Mouse (Mus musculus) embryonic fibroblast, embryonic 13.5 days (primary cell): ENCODE results near the gene Prss57. TPM values are rescaled to one million over a fixed set of nuclear protein-coding genes. Genes with fewer than 3 reads are reported as not detected.
A peak's percentile ranks its signal among the peaks of the same experiment; 100 is the strongest.

Experiments
- H3K27ac ChIP-seq: 2 replicates; pipeline ENCODE4 v1.5.1; 2012; ENCODE audit warnings: low read length, control low read depth, inconsistent platforms; ENCODE audit not compliant: insufficient read depth
- H3K4me1 ChIP-seq: 2 replicates; pipeline ENCODE4 v1.6.1; 2011; ENCODE audit warnings: low read length; ENCODE audit not compliant: control insufficient read depth, insufficient read depth
- H3K4me3 ChIP-seq: 2 replicates; pipeline ENCODE4 v1.5.1; 2011; ENCODE audit warnings: mild to moderate bottlenecking, control low read depth, low read length; ENCODE audit not compliant: insufficient read depth
- CTCF ChIP-seq: IDR thresholded peaks from 2 replicates; pipeline ENCODE4 v1.5.1; 2011; ENCODE audit warnings: mild to moderate bottlenecking, control low read depth, low read length, moderate library complexity, borderline replicate concordance; ENCODE audit not compliant: insufficient read depth
- POLR2A ChIP-seq: IDR thresholded peaks from 2 replicates; pipeline ENCODE4 v1.6.1; 2011; ENCODE audit warnings: low read depth, mild to moderate bottlenecking, control low read depth, low read length, moderate library complexity
- polyA plus RNA-seq: library from polyadenylated mRNA; stranded (reverse); fragments of >200 nt; gene quantifications from 2 replicates; pipeline ENCODE4 v1.2.4, GENCODE M21; 2011; ENCODE audit warnings: low read depth; ENCODE audit not compliant: missing spikeins, insufficient read length

Prss57 gene
- polyA plus RNA-seq, 1 experiment, result not detected

- H3K27ac ChIP-seq, result no peak overlapping the region
- H3K4me3 ChIP-seq, result no peak overlapping the region
- no peaks in the 10 kb centered on the region for H3K4me1 ChIP-seq
- no peak for TF ChIP-seq POLR2A
- TF ChIP-seq CTCF, result no peak
These were observed 45.4 kb downstream of the Prss57 start for GRCm38 (mm10) chr10:79745411-79745810.

GRCm38 (mm10) chr10:79743650-79744365 is 47.0 kb downstream of the Prss57 start:
- no peak overlapping the region for H3K27ac ChIP-seq
- no peak overlapping the region for H3K4me3 ChIP-seq
- TF ChIP-seq POLR2A (no peak), CTCF (no peak)
- no peaks in the 10 kb centered on the region for H3K4me1 ChIP-seq

GRCm38 (mm10) chr10:79743161-79743560 is 47.6 kb downstream of the Prss57 start:
- H3K4me3 ChIP-seq, result no peak overlapping the region
- TF ChIP-seq CTCF (no peak), POLR2A (no peak)
- H3K4me1 ChIP-seq, result no peaks in the 10 kb centered on the region
- H3K27ac ChIP-seq, result no peak overlapping the region

- Histone ChIP-seq H3K4me3 (no peak overlapping the region), H3K4me1 (no peaks in the 10 kb centered on the region), H3K27ac (no peak overlapping the region)
- TF ChIP-seq CTCF, result no peak
These were observed 49.9 kb downstream of the Prss57 start for GRCm38 (mm10) chr10:79740863-79741262.

GRCm38 (mm10) chr10:79739234-79739633 is 51.5 kb downstream of the Prss57 start:
- H3K4me3 ChIP-seq, result no peak overlapping the region
- TF ChIP-seq CTCF (no peak), POLR2A (no peak)
- no peak overlapping the region for H3K27ac ChIP-seq
- no peaks in the 10 kb centered on the region for H3K4me1 ChIP-seq

- Histone ChIP-seq H3K4me1 (no peaks in the 10 kb centered on the region), H3K4me3 (no peak overlapping the region), H3K27ac (no peak overlapping the region)
- TF ChIP-seq POLR2A, result no peak
- TF ChIP-seq CTCF, result peak; percentile 4; the same call in 1 of the 2 replicates
These were observed 52.5 kb downstream of the Prss57 start for GRCm38 (mm10) chr10:79738259-79738658.

- Histone ChIP-seq H3K4me1 (no peaks in the 10 kb centered on the region), H3K4me3 (no peak overlapping the region), H3K27ac (no peak overlapping the region)
- TF ChIP-seq CTCF (no peak), POLR2A (no peak)
These were observed 54.1 kb downstream of the Prss57 start for GRCm38 (mm10) chr10:79736706-79737105.

- H3K4me1 ChIP-seq, result no peaks in the 10 kb centered on the region
- TF ChIP-seq CTCF (no peak), POLR2A (no peak)
- no peak overlapping the region for H3K4me3 ChIP-seq
- no peak overlapping the region for H3K27ac ChIP-seq
These were observed 55.4 kb downstream of the Prss57 start for GRCm38 (mm10) chr10:79735361-79735760.

GRCm38 (mm10) chr10:79733847-79734246 is 56.9 kb downstream of the Prss57 start:
- TF ChIP-seq CTCF (no peak), POLR2A (no peak)
- no peak overlapping the region for H3K27ac ChIP-seq

GRCm38 (mm10) chr10:79732500-79732899 is 58.3 kb downstream of the Prss57 start:
- no peak overlapping the region for H3K27ac ChIP-seq
- no peak overlapping the region for H3K4me3 ChIP-seq
- TF ChIP-seq CTCF, result peak; percentile 36; the same call in 1 of the 2 replicates
- TF ChIP-seq POLR2A, result no peak
- no peaks in the 10 kb centered on the region for H3K4me1 ChIP-seq

More at GRCm38 (mm10) chr10:79733847-79734246, 56.9 kb downstream of the Prss57 start:
- H3K4me1 ChIP-seq, result no peaks in the 10 kb centered on the region
- no peak overlapping the region for H3K4me3 ChIP-seq

Other genes with a start within 250 kb of the Prss57 start
- gene Mier2, start 235.8 kb downstream of the Prss57 start, polyA plus RNA-seq, result 24.7 and 33.6 TPM in 2 replicates
- not detected in 2 replicates for gene Theg, start 203.6 kb downstream of the Prss57 start, polyA plus RNA-seq
- 0.19 TPM in 1 of 2 replicates, not detected in the other for gene C2cd4c, start 176.9 kb downstream of the Prss57 start, polyA plus RNA-seq
- gene Shc2, start 153.0 kb downstream of the Prss57 start, polyA plus RNA-seq, result 15.0 and 18.7 TPM in 2 replicates
- not detected in 2 replicates for gene Odf3l2, start 145.2 kb downstream of the Prss57 start, polyA plus RNA-seq
- gene Madcam1, start 126.4 kb downstream of the Prss57 start, polyA plus RNA-seq, result not detected in 2 replicates
- 15.5 and 16.0 TPM in 2 replicates for gene Tpgs1, start 121.6 kb downstream of the Prss57 start, polyA plus RNA-seq
- gene Cdc34, start 108.8 kb downstream of the Prss57 start, polyA plus RNA-seq, result 117 and 149 TPM in 2 replicates
- 0.65 TPM in 1 of 2 replicates, not detected in the other for gene Gzmm, start 101.9 kb downstream of the Prss57 start, polyA plus RNA-seq
- 766 and 774 TPM in 2 replicates for gene Bsg, start 86.5 kb downstream of the Prss57 start, polyA plus RNA-seq
- 0.91 and 1.9 TPM in 2 replicates for gene Hcn2, start 74.3 kb downstream of the Prss57 start, polyA plus RNA-seq
- 14.9 TPM in 2 replicates for gene Polrmt, start 44.4 kb downstream of the Prss57 start, polyA plus RNA-seq
- 0.23 TPM in 1 of 2 replicates, not detected in the other for gene Fgf22, start 35.9 kb downstream of the Prss57 start, polyA plus RNA-seq
- 38.4 and 39.5 TPM in 2 replicates for gene Rnf126, start 24.0 kb downstream of the Prss57 start, polyA plus RNA-seq
- gene Fstl3, start 13.7 kb downstream of the Prss57 start, polyA plus RNA-seq, result 21.9 and 42.7 TPM in 2 replicates
- 45.2 and 54.0 TPM in 2 replicates for gene Palm, start 2.6 kb upstream of the Prss57 start, polyA plus RNA-seq
- not detected in 2 replicates for gene Misp, start 30.0 kb upstream of the Prss57 start, polyA plus RNA-seq
- gene Ptbp1, start 63.5 kb upstream of the Prss57 start, polyA plus RNA-seq, result 351 and 422 TPM in 2 replicates
- not detected in 2 replicates for gene Prtn3, start 83.5 kb upstream of the Prss57 start, polyA plus RNA-seq
- 3.1 and 4.9 TPM in 2 replicates for gene Plppr3, start 83.7 kb upstream of the Prss57 start, polyA plus RNA-seq
- not detected in 2 replicates for gene Elane, start 95.3 kb upstream of the Prss57 start, polyA plus RNA-seq
- gene Cfd, start 99.9 kb upstream of the Prss57 start, polyA plus RNA-seq, result not detected in 2 replicates
- gene Med16, start 118.0 kb upstream of the Prss57 start, polyA plus RNA-seq, result 15.2 and 16.1 TPM in 2 replicates
- not detected in 2 replicates for gene Gm26602, start 119.9 kb upstream of the Prss57 start, polyA plus RNA-seq
- gene Kiss1r, start 126.0 kb upstream of the Prss57 start, polyA plus RNA-seq, result 0.44 TPM in 1 of 2 replicates, not detected in the other
- 66.3 and 86.3 TPM in 2 replicates for gene R3hdm4, start 130.2 kb upstream of the Prss57 start, polyA plus RNA-seq
- 5.2 and 6.0 TPM in 2 replicates for gene Arid3a, start 136.1 kb upstream of the Prss57 start, polyA plus RNA-seq
- 29.2 and 29.3 TPM in 2 replicates for gene Wdr18, start 169.2 kb upstream of the Prss57 start, polyA plus RNA-seq
- gene Grin3b, start 179.8 kb upstream of the Prss57 start, polyA plus RNA-seq, result 0.15 and 0.16 TPM in 2 replicates
- gene Tmem259, start 193.4 kb upstream of the Prss57 start, polyA plus RNA-seq, result 73.4 and 78.1 TPM in 2 replicates
- gene Cnn2, start 197.6 kb upstream of the Prss57 start, polyA plus RNA-seq, result 642 and 721 TPM in 2 replicates
- 3.5 and 4.0 TPM in 2 replicates for gene Abca7, start 205.5 kb upstream of the Prss57 start, polyA plus RNA-seq
- gene Arhgap45, start 225.7 kb upstream of the Prss57 start, polyA plus RNA-seq, result 1.7 and 3.1 TPM in 2 replicates
- gene Polr2e, start 248.8 kb upstream of the Prss57 start, polyA plus RNA-seq, result 46.3 and 61.0 TPM in 2 replicates